Mouse (Mus musculus): ENCODE measurements around the gene Slc11a1.
A peak's percentile ranks its signal among the peaks of the same experiment; 100 is the strongest.
"Not testable (repeated sequence)": the region's sequence is repeated elsewhere in the genome, so short reads cannot be mapped to it uniquely, and the experiment has no call there.

Gene Slc11a1

GRCm38 (mm10) chr1:74374980-74375379 lies at the start of gene Slc11a1:
Slc11a1 (plus strand) TSS chr1:74375195.
- no peak for DNase-seq

GRCm38 (mm10) chr1:74326916-74327315 lies 48.1 kb upstream of the Slc11a1 start:
- not testable (repeated sequence) for DNase-seq

GRCm38 (mm10) chr1:74329899-74330431 lies 45.0 kb upstream of the Slc11a1 start:
- peak; percentile 38 for DNase-seq

- no peak for DNase-seq
These were observed 43.8 kb upstream of the Slc11a1 start for GRCm38 (mm10) chr1:74331046-74331681.

- peak; percentile 98 for DNase-seq
These were observed 42.7 kb upstream of the Slc11a1 start for GRCm38 (mm10) chr1:74332241-74332763.

- DNase-seq = peak; percentile 42
These were observed 42.1 kb upstream of the Slc11a1 start for GRCm38 (mm10) chr1:74332930-74333329.

- no peak for DNase-seq
These were observed 40.4 kb upstream of the Slc11a1 start for GRCm38 (mm10) chr1:74334607-74335006.

GRCm38 (mm10) chr1:74335033-74335432 lies 40.0 kb upstream of the Slc11a1 start:
- DNase-seq = no peak

GRCm38 (mm10) chr1:74335436-74336170 lies 39.4 kb upstream of the Slc11a1 start:
- peak; percentile 46 for DNase-seq

- no peak for DNase-seq
These were observed 37.7 kb upstream of the Slc11a1 start for GRCm38 (mm10) chr1:74337241-74337771.

GRCm38 (mm10) chr1:74338013-74338412 lies 37.0 kb upstream of the Slc11a1 start:
- no peak for DNase-seq

GRCm38 (mm10) chr1:74338626-74339025 lies 36.4 kb upstream of the Slc11a1 start:
- no peak for DNase-seq

- DNase-seq = no peak
These were observed 35.1 kb upstream of the Slc11a1 start for GRCm38 (mm10) chr1:74339917-74340316.

GRCm38 (mm10) chr1:74340361-74340764 lies 34.6 kb upstream of the Slc11a1 start:
- peak; percentile 80 for DNase-seq

- DNase-seq = not testable (repeated sequence)
These were observed 34.0 kb upstream of the Slc11a1 start for GRCm38 (mm10) chr1:74340992-74341391.

GRCm38 (mm10) chr1:74341898-74342297 lies 33.1 kb upstream of the Slc11a1 start:
- DNase-seq = no peak

- DNase-seq = no peak
These were observed 32.7 kb upstream of the Slc11a1 start for GRCm38 (mm10) chr1:74342308-74342707.

- DNase-seq = peak; percentile 57
These were observed 31.8 kb upstream of the Slc11a1 start for GRCm38 (mm10) chr1:74343161-74343560.

GRCm38 (mm10) chr1:74344163-74344916 lies 30.7 kb upstream of the Slc11a1 start:
- no peak for DNase-seq

GRCm38 (mm10) chr1:74351185-74351769 lies 23.7 kb upstream of the Slc11a1 start:
- DNase-seq = no peak

- no peak for DNase-seq
These were observed 22.4 kb upstream of the Slc11a1 start for GRCm38 (mm10) chr1:74352532-74353096.

Data from kidney, adult 18-20 months (tissue).